Mouse (Mus musculus) layer of hippocampus, adult 8-10 months (tissue): Measurements from ENCODE around the gene Trim39. TPM values are rescaled to one million over a fixed set of nuclear protein-coding genes. Genes with fewer than 3 reads are reported as not detected.

ENCODE experiments used
- DNase-seq, 2 experiments: peaks; one replicate each; pipeline ENCODE4 v3.0.0; 2022; ENCODE audit warnings: low spot score in 2 of 2
- total RNA-seq, 4 experiments: library from RNA; stranded (reverse); gene quantifications; 2 replicates each; pipeline ENCODE4 v1.2.4; 2022

Gene Trim39
- total RNA-seq = 10 to 100 TPM; 23.2 to 27.7 (median 25.4) TPM

DNA sequence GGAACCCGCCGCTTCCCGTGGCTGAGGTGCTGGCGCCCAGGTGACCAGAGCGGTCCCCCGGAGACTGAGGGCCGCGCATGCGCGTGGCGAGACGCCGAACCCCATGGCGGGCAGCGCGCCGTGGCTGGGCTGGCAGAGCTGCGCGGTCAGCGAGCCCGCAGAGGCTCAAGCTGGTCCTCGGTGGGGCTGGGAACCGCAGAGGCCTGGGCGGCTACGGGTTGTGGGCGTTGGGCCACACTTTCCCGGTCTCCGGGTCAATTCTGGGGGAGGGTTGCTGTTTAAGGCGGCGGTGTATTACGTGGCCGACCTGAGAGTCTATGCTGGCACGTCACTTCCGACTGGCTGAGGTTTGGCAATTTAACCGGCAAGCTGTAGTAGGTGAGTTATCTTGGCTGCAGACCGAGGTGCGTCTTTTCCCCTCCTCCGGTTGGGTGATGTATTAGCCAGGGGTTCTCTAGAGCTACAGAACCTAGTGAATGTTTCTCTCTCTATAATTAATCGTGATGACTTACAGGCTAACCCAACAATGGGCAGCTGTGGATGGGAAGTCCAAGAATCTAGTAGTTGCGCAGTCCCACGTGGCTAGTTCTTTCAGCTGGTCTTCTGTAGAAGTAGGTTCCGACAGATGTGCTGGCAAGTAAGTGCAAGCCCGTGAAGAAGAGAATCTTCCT lies at the start of gene Trim39:
Trim39 (minus strand) TSS at position 662 of the 671 bp plus-strand sequence.
- peak; percentile 75 to 84 for DNase-seq

DNA sequence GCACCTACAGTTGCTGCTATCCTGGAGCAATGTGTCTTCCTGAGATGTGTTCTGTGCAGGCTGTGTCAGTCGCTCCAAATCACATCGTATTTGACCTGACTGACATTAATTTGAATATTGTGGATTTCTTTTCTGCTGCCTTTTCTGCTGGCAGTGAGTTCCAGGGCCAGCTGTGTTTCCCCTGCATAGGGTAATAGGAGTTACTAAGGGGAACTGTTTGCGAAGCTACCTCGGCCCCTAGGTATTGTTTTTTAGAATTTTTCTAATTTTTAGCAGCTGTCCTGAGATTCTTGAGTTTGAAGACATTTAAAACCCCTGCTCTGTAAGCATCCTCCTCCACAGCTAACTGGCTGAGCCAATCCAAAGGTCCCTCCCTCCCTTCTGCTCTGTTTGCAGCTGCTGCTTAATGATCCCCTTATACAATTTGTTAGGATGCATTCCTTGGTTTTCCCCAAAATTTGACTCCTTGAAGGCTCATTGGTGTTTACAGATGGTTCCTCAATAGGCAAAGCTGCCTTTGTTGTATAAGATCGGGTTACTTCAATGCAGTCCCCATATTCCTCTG lies 43.7 kb upstream of the Trim39 start:
- peak in 1 of 2 experiments; percentile 5 for DNase-seq

DNA sequence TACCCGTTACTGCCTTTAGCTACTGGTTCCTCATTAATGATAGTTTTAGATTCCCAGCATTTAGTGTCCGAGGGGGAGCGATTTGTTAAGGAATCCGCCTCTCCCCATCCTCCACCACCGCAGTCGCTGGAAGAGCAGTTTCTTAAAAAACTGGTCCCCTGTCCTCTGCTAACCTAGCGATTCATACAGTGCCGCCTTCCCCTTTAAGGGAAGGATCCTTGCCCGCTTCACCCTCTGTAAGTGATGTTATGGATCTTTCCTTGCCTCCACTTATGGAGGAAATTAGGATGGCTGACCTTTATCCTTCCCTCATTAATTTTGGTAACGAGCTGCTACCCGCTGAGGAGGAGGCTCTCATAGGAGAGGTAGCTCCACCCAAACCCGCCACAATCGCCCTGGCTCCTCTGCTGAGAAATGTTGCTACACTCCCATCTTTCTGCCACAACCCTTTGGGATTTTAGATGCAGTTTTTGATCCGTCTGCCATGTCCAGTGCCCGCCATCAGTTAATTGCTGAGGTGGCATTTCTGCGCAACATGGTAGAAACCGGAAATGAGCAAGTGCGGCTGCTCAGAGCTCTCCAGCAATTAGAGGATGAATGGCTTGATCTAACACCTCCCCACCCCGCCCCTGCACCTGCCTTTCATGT lies 43.1 kb upstream of the Trim39 start:
- peak; percentile 76 for DNase-seq

DNA sequence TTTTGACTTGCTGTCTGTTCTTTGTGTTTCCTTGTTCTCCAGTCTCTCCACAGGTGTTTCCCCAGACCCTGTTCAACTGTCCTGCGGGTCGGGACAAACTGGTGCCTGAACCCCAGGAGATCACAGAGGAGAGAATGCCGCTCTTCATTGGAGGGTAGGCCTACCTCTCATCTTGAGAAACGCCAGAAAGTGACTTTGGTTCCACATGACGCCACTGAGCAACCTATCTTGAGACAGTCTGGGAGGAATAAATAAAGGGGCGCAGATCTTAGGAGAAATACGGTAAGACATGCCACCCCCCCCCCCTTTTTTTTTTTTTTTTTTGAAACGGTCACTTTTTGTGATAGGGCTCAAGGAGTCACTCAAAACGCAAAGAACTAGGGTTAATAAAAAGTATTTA lies 42.5 kb upstream of the Trim39 start:
- DNase-seq = peak in 1 of 2 experiments; percentile 11

DNA sequence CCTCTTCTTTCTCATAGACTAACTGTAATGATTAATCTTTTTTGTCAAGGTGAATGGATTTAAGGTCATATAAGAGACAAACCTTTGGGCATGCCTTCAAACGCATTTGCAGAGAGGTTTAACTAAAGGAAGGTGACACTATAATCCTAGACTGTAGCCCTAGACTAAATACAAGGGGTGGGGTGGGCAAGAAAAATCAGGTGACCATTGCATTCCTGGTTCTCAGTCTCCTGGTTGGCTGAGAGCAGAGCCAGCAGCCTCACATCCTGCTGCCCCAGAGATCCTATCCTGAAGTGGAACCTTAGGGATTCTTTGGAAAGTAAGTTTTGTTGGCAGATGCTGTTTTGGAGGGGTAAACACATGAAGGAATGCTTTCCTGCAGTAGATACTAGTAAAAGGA lies 37.2 kb upstream of the Trim39 start:
- no peak for DNase-seq

DNA sequence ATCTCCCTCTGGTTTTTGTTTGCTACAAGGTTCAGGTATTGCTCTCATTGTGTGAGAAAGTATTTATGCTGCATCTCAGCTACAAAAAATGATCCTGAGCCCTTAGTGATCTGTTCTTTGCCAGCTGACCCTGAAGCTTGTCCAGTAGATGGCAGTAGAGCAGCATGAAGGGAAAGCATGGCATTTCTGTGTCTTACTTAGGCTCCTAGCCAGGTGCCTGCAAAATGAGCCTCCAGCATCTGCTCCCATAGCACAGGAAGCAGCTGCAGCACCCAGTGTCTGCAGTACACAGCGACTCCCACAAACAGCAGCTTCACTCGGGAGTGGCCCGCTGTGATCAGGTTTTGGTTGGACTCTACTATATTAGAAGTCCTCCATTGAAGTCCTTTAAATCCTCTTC lies 36.8 kb upstream of the Trim39 start:
- peak; percentile 68 to 77 for DNase-seq

DNA sequence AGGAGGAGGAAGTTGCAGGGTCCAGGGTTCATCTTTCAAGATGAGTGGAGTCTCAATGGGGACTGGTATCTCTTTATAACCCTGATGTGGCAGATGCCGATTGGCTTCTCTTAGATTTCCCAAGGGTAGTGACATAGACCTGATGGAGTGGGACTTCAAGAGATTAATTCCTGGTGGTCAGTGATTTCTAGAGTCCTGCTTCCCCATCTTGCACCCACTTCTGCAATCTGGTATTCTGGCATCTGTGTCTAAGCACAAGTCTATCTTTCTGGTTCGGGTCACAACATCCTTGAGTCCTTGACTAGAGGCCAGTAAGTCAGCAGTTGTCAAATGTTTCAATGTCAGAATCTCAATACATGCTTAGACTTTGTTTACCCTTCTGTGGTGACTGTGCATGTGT lies 14.3 kb upstream of the Trim39 start, which contains the start of gene H2-M10.2:
H2-M10.2 (minus strand) TSS at position 101 of the 400 bp plus-strand sequence.
- no peak for DNase-seq

DNA sequence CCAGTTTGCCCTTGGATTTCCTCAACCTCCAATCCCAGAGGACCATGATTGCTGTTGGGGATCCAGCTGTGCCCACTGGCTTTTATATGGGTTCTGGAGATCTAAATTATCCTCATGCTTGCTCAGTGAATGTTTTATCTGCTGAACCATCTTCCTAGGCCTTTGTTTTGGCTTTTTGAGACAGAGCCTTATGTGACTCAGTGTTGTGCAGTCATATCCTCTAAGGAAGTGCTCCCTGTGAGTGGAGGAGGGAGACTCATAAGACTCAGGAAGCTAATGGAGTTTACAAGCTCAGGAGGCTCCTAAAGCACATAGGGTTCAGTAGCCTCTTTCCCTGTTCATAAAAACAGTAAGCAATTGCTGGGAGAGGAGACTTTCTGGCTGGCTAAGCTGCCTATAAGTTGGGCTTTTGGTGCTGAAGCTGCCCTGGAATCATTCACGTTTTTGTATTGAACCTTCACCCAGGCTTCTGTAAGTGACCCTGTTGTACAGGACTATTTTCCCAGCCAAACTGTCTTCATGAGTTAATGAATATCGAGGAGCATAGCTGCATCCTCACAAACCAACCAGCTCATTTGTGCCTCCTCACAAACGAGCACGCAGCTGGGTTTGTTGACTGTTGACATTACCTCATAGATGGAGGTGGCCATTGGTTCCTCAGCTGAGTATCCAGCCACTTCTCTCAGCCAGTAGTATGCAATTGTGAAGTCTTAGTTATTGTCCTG lies 9.6 kb upstream of the Trim39 start:
- no peak for DNase-seq

DNA sequence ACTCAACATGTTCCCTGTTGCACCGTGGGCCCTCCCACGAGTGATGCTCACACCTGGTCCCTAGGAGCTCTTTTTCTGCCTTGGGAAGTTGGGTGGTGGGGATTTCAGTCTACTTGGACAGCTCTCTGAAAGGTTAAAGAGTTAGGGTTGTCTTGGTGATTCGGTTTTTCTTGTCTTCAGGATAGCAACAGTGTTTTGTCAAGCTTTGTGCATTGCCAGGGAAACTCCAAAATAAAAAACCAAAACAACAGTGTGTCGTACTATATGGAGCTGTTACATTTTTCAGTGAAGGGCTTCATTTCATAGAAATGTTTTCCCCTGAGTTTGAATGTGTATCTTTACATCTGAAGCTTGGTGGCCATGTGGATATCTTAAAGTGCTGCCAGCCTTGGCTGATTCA lies 2.7 kb upstream of the Trim39 start:
- no peak for DNase-seq

DNA sequence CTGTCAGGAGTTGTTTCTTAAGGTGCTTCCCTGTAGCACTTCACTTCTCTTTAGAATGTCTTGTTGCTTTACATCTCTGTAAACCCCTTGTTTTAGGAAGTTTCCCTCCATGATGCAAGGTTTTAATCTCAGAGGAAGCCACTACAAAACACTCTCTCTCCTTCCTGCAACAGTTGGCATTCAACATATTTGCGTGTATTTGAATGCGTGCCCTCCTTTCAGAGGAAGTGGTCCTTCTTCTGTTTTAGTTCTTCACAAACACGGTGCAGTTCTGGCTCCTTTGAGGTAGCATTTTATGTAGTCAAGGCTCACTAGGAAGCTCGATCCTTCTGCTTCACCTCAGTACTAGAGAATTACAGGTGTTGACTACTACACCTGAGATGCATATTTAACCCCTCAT lies 1.7 kb upstream of the Trim39 start:
- DNase-seq = no peak

DNA sequence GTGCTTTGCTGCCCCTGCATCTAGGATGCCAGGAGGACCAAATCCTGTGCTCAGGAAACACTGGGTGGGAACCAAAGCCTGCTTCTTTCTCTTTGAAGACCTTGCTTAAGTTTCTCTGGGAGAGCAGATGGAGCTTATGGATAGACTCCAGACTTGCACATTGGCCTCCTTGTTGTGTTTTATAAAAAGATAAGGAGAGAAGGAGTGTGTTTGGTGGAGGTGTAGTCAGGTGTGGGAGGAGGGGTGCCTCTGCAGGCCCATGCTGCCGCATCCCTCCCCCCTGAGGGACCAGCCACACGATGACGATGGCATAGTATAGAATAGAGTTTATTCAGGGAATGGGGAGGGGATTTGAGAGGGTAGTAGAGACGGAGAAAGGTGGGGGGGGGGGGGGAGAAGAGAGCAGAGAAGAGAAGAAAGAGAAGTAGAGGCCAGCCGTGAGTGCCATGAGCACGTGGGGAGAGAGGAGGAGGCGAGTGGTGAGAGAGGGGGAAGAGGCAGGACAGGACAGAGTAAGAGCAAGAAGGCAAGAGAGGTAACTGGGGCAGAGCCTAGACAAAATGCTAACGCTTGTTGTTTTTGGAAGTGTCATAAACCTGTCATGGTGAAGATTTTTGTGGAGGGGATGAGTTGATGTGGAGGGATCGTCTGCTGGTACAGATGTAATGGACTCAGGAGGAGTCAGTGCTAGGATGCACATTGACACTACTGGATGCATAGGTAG lies 758 bp upstream of the Trim39 start:
- no peak for DNase-seq

DNA sequence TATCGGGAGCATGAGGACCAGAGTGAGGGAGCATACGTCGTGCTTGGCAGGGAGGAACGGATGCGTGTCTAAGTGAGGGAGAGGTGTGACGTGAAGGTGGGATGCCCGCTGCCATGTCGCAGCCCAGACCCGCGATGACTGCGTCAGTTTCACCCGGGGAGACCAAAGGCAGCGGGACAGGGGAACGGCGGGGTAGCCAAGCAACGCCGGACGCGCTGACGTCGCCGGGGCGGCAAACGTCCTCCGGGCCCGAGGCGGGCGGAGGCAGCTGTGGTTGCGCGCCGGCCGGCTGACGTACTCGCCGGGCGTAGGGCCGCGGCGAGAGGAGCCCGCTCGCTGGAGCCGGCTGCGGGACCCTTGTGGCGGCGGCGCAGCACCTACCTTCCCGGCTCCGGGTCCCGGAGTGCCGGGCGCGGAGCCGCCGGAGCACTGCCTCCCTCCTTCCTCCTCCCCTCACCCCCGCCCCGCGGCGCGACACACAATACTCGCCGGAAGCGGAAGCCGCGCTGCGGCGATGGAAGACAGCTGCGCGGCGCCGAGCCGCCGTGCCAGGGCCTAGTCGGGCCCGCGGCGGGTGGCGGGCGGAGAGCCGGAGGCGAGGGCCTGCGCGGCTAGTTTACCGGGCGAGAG lies 976 bp downstream of the Trim39 start:
- DNase-seq = peak; percentile 84 to 86

DNA sequence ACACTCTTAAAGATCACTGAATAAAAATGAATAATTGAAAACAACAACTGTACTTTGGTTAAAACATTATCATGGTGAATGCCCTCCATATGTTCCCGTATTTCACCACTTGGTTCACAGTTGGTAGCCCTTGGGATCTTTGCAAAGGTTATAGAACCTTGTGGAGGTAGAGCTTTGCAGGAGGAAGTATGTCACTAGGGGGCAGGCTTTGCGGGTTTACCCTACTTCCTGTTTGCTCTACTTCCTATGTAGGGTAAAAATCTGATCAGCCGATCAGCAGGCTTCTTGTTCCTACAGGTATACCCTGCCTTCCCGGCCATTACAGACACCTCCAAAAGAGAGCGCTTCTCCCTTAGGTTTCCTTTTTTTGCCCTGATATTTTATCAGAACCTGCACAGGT lies 6.2 kb downstream of the Trim39 start:
- no peak for DNase-seq

DNA sequence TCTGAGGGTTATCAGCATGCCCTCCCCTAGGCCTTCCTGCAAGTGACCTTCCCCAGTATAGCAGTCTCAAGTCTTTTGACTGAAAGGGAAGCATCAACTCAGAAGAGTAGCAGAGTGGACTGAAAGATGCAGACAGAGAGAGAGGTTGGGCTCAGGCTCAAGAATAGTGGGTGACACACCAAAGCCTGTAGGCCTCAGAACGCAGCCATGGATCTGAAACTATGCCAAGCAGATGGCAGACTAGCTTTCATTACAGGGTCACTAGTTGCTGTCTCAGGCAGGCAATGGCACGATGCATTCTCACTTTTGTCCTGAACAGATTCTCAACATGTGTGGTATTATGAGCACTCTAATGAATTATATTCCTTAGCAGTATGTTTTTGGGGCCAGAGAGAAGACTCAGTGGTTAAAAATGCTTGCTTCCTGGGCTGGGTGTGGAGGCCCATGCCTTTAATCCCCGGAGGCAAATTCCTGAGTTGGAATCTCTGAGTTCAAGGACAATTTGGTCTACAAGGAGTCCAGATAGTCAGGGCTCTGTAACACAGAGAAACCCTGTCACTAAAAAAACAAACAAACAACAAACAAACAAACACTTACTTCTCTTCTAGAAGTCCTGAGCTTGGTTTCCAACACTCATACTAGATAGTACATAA lies 7.6 kb downstream of the Trim39 start:
- DNase-seq = no peak

DNA sequence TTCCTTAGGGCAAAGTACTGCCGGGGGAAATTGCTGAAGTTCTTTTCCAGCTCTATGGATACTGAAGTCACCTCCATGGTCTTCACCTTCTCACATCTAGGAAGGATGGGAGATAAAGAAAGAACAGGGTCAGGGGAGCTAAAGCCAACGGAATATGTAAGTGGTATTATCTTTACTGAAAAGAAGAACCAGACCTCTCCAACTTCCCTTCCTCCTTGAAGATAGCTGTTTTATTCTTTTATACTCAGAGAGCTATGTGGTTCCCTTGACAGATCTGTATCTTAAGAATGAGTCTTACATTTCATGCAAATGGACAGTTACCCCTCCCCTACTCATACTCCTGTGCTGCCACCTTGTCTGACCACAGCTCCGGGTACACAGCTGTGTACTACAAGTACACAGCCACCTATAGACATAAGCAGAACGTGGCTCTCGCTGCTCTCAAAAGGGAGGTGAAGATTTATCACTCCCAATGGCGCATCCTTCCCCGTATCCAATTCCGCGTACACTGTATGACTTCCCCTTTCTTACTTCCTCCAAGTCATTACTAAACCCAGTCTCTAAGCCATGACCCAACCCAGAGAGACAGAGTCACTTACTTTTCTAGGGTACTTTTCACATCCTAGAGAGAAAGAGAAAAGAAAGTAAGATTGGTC lies 10.4 kb downstream of the Trim39 start:
- DNase-seq = no peak

DNA sequence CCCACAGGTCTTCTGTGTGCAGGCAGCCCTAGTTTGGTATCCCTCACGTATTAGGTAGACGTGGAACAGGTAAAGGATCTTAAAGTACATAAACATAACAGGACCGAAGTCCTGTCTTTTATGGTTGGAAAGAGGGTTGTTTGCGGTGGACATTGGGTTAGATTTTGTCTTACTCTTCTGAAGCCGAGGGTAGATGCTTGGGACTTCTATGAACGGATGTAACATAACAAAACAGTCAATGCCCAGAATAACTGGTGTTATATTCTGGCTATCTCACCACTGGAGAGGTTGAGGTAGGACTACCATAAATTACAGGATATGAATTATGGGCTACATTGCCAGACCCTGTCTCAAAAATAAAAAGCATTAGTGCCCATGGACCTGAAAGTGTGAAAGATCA lies 14.1 kb downstream of the Trim39 start, which contains the start of gene Rpp21:
Rpp21 (minus strand) TSS at position 101 of the 400 bp plus-strand sequence.
- DNase-seq = no peak

DNA sequence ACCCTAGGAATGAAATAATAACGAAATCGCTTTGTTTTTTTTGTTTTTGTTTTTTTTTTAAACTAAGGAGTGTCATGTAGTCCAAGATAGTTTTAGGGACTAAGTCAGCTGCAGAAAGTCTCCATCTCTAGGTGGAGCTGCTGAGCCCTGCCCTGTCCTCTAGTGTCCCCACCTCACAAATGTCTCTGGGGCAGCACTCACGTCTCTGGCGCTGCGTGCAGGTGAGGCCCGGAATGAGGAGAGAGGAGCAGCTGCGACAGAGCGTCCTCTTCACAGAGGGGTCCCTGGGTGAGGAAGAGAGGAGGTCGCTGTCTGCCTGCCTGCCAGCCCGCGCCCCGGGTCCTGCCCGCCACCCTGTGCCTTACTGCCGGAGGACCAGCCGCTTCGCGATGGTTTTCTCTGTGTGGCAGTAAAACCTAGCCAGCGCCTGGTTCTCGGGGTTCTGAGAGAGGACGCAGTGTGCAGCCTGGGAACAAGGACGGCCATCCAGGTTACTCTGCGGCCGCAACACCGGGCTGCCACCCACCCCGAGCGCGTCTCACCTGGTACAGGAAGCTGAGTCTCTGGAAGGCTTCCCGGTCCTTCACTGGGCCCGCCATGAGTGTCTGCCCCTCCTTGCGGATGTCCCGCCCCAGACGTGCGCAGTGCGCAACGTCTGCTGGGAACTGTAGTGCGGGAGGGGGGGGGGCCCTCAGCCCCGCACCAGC lies 14.7 kb downstream of the Trim39 start:
- DNase-seq = peak; percentile 70 to 81

DNA sequence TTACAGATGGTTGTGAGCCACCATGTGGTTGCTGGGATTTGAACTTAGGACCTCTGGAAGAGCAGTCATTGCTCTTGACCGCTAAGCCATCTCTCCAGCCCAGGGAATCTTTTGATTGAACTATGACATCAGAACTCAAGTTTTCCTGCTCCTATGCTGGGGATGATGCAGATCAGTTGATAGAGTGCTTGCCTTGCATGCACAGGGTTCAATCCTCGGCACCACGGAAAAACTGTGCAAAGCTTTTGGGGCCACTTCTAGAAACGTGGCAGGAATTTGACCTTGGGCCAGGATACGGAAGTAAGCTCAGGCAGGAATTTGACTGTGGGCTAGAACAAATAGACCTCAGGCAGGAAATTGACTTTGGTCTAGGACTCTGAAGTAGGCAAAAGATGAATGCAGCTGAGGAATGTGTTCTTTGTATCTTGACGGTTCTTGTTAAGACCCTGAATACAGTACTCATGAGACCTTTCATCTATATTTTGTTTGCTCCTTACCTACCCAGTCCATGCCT lies 18.9 kb downstream of the Trim39 start:
- DNase-seq = no peak
